Mouse (Mus musculus) frontal cortex, postnatal 14 days (tissue): Measurements from ENCODE around the gene Rcan1.

Experiments
- DNase-seq, 2 experiments: peaks; one replicate each; pipeline ENCODE4 v3.0.0; 2022; ENCODE audit warnings: low spot score in 2 of 2

The Rcan1 gene

GRCm38 (mm10) chr16:92353295-92353694, 117.4 kb downstream of the Rcan1 start:
- no peak for DNase-seq

DNA sequence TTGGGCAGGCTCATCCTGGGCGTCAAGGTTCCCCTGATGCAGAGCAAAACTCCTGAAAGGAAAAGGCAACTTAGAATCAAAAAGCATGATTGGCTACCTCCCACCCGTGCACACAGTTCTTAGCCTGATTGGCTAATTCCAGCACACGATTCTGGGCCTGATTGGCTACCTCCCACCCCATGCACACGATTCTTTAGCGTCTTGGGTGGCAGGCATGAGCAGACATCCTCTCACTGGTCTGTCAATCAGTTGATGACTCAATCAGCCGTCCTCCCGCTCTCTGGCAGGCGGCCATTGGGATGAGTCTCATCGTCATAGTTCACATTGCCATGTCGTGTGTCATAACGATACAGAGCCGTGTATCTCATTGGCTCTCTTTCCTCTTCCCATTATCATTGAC, 121.7 kb downstream of the Rcan1 start:
- DNase-seq, result no peak

GRCm38 (mm10) chr16:92346297-92346916, 124.3 kb downstream of the Rcan1 start:
- DNase-seq, result peak in 1 of 2 experiments; percentile 12

DNA sequence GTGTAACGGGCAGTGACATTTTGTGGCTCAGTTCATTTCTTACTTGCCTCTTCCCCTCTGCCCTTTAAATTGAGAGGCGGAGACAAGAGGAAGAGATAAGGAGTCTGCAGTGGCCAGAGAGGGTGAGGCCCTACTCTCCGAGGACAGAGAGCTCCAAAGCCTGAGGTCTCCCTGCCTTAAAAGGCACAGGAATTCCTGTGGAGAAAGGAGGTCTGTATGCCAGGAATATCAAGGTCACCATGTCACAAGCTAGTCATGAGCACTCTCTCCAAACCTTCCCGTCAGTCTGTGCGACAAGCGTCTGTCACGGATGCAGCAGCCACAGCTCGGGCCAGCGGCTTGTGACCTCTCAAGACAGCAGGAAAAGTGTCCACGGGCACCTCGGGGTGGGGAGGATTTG, 125.5 kb downstream of the Rcan1 start:
- DNase-seq, result no peak
